Mouse (Mus musculus): Measurements from ENCODE around the gene Foxe3. TPM values are rescaled to one million over a fixed set of nuclear protein-coding genes. Genes with fewer than 3 reads are reported as not detected.

The Foxe3 gene
- total RNA-seq, 2 experiments from 2014 or later, result not detected

DNA sequence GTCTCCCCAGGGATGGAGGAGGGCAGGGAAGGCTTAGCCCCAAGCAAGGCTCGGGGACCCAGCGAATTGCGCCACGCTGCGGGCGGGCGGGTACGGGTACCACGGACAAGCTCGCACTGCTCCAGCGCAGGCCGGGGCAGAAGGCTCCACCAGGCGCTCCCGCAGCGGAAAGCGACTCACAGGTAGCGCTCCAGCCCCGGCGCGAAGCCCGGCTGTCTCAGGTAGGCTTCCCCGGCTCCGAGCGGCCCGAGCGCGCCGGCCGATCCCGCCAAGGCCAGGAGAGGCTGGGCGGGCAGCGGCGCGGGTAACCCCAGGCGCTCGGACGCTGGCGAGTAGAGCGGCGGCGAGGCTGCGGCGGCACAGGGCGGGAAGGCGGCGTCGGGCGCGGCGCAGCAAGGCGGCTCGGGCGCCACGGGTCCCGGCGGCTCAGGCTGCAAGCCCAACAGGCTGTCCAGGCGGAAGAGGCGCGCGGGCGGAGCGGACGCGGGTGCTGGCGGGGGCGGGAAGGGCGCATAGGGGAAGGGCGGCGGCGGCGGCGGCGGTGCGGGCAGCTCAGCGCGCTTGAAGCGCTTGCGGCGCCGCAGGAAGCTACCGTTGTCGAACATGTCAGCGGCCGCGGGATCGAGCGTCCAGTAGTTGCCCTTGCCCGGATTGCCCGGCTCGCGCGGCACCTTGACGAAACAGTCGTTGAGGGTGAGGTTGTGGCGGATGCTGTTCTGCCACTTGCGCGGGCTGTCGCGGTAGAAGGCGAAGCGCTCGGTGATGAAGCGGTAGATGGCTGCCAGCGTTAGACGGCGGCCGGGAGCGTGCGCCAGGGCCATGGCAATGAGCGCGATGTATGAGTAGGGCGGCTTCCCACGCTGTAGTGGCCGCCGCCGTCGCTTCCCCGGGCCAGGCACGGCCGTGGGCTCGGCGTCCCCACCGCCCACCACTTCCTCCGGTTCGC, 569 bp downstream of the Foxe3 start:
- DNase-seq (ENCODE audit: low spot score in 2 of 2), result no peak

DNA sequence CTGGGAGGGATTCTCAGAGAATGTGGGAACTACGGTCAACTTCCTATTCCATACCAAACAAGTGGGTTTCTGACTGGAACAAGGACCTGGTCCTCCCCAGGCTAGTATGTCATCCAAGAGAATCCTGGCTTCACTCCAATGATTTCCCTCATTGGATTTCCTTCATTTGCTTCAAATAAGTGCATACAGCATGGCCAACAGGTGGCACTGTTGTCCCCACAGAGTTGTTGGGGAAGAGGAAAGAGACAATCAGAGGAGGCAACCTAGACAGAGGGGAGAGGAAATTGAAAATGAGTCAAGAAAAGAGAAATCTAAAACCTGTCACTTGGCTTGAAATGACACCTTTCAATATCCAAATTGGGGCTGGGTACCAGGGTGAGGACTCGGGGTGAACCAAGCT, 8.7 kb downstream of the Foxe3 start:
- no peak for DNase-seq (ENCODE audit: low spot score in 2 of 2)

DNA sequence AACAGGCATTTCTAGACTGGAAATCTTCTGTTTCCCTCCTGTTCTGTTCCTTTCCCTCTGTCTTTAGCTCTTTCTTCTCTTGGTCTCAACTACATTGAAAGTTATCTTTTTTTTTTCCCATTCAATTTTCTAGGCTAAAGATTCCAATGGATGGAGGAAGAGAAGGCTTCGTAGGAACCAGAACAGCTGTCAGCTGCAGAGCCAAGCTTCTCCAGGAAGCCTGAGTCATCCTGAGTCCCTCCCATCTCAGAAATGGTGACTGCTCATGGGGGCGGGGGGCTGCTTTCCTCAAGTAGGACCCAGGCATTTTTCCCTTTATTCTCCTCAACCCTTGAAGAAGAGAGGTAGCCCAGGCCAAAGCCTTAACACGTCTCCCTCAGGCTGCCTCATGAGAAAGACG, 9.8 kb downstream of the Foxe3 start:
- no peak for DNase-seq (ENCODE audit: low spot score in 2 of 2)

DNA sequence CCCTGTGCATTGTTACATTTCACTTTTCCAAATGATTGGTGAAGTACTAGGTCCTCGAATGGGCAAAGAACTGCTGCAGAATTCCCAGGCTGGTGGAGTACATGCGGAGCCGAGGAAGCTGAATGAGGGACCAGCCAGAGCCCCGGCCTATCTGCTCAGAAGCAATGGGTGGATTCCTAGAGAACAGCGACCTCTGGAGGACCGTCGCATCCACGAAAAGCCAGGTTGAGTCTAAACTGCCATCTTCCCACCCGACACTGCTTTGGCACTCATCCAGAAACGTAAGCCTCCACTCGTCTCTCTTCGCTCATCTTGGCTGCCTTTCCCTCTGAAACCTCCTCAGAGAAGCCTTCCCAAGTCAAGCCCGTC, 12.2 kb downstream of the Foxe3 start:
- peak; percentile 27 to 52 for DNase-seq (ENCODE audit: low spot score in 2 of 2)

DNA sequence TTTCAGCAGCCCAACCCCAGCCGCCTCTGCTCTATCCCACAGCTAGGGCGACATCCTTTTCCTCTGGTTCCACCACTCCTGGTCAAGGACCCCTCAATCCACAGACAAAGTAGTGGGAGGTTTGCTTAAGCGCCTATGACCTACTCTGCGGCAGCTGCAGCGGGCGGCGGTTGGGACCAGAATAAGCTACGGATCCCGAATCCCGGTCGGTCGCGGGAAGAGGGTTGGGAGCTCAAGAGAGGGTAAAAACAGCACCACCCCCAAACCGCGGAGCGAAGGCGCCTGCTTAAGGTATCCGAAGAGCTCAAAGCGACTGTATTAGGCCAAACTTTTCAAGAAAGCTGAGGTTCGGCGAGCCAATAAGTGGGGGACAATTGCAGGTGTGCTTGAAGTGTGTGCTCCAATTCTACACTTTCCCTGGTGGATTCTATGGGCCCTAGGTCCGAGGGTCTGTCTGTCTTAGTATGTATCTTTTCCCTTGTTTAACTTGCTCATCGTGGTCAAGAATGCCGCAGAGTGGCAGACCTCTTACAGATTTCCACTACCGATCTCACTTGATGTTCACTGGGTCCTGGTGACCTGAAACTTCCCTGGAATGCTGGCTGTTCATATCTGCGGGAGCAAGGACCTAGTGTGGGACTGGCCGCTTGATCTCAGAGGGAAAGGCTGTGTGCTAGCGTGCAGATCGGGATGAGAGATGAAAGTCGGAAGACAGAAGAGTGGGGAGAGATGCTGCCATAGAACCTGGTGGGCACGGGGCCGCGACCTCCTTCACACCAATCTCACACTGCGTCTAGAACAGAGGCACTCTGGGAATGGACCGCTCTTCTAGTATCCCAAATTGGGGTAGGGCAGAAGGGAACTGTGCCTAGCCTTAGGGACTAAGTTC, 12.9 kb downstream of the Foxe3 start:
- DNase-seq (ENCODE audit: low spot score in 2 of 2), result no peak

DNA sequence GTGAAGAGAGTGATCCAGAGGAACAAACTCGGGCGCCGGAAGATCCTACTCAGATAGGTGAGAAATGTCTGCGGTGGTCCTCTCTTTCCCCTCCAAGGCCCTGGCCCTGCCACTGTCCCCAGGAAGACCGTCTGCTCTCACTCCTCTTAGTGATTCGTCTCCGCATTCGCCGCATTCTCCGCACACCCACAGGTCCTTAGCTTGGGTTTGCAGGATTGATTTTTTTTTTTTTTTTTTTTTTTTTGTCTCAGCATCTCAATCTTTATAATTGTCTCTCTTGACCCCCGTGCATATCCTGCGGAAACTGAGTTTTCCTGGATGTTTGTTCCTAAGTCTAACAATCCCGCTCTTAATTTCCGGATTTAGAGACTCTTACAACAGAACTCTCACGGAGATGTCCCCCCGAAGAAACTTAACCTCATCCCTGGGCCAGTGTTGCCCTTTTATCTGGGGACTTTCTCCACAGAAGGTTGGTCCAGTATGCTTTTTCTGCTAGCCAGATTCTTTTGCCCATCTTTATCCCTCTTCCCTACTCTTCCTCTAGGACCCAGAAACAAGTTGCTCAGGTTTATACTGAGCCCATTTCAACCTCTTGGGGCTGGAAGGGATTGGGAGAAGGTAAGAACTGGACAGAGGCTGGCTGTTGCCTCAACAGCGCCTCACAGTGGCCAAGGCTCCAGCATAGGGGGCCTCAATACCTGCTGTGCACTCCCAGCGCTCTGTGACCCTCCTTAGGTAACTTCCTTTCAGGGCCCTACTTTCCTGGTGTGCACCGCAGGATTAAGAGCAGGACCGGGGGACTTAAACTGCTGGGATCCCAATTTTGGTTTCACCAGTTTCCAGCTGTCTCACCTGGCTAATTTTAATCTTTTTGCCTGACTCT, 16.0 kb downstream of the Foxe3 start:
- no peak for DNase-seq (ENCODE audit: low spot score in 2 of 2)

DNA sequence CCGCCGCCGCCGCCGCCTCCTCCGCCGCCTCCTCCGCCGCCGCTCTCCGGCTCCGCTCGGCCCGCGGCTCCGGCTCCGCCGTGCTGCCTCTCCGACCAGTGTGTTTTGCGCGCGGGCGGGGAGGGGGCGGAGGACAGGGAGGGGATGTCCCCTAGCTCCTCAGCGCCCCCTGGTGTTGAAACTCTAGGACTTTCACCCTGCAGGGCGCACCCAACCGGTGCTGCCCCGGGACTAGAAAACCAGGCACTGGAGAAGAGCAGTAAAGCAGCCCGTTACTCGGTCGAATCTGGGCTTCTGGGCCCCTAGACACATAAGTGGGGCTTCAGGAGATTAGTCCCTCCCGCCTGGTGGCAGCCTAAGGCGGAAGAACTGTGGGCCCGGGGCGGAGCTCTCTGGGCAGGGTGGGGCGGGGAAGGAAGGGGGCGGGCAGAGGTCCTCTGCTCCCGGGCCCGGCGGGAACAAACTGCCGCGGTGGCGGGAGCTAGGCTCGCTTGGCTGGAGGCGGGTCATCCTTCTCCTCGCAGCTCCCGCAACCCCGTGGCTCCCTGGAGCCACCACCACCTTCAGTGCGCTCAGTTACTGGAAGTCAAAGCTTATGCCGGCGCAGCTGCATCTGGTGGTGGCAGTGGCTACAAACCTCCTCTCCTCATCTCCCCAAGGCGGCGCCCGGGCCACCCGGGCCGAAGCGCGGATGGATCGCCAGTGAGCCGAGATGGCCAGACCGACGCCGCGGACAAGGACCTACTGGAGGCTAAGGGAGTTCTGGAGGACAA, 16.8 kb downstream of the Foxe3 start, which contains the start of gene Foxd2:
Foxd2 (minus strand) TSS at position 45 of the 773 bp plus-strand sequence.
- DNase-seq (ENCODE audit: low spot score in 2 of 2), result peak; percentile 38 to 63

DNA sequence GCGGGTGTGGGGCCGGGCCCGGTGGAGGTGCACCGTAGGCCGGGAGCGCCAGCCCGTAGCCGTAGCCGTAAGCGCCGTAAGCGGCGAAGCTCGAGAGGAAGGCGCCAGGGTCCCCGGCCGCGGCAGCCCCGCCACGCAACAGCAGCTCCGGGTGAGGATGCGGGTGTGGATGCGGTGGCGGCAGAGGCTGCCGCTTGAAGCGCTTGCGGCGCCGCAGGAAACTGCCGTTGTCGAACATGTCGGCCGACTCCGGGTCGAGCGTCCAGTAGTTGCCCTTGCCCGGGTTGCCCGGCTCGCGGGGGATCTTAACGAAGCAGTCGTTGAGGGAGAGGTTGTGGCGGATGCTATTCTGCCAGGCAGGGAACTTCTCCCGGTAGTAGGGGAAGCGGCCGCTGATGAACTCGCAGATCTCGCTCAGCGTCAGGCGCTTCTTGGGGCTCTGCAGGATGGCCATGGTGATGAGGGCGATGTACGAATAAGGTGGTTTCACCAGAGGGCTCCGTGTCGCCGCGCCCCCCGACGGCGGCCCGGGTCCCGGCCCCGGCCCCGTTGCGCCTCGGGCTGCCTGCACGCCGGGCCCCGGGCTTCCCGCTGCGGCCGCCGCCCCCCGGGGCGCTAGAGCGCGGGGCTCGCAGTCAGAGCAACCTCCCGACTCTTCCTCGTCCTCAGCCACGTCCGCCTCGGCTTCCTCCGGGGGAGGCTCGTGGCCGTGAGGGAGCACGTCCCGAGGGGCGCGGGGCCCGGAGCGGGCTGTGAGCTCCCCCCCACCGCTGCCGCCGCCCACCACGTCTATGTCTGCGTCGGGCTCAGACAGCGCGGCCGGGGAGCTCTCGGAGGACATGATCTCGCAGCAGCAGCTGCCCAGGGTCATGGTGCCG, 17.6 kb downstream of the Foxe3 start:
- DNase-seq (ENCODE audit: low spot score in 2 of 2), result no peak

DNA sequence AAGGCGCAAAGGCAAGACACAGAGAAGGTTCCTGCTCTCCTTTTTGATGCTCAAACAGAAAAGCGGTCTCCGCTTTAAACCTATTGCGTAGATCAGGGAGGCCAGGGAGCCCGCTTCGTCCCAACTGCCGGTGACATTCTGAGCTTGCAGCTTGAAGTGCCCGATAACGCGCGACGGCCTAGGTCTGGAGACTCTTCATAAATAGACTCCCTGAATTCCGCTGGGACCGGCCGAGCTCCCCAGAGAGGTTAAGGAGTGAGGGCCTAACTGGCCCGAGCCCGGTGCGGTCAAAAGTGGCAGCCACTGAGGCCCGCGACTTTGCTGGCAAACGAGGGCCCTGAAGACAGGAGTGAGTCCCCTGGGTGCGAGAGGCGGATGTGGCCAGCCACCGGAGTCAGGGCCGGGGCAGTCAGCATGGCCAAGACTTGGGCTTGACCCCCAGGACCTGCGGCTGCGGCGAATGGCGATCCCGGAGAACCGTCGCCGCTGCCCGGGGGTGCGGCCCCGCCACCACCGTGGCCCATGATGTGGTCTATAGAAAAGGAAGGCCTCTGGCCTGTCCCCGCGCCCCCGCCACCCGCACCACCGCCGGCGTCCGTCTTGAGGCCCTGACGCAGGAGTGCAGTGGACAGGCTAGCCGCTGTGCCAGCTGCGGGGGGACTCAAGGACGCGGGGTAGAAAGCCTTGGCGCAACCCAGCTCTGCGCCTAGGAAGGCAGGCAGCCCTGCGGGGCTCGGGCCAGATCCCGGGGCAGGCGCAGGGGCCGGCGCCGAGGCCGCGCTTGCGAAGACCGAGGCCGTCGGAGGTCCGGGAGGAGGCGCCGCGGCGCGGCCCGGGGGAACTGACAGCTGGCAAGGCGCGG, 18.5 kb downstream of the Foxe3 start:
- no peak for DNase-seq (ENCODE audit: low spot score in 2 of 2)

DNA sequence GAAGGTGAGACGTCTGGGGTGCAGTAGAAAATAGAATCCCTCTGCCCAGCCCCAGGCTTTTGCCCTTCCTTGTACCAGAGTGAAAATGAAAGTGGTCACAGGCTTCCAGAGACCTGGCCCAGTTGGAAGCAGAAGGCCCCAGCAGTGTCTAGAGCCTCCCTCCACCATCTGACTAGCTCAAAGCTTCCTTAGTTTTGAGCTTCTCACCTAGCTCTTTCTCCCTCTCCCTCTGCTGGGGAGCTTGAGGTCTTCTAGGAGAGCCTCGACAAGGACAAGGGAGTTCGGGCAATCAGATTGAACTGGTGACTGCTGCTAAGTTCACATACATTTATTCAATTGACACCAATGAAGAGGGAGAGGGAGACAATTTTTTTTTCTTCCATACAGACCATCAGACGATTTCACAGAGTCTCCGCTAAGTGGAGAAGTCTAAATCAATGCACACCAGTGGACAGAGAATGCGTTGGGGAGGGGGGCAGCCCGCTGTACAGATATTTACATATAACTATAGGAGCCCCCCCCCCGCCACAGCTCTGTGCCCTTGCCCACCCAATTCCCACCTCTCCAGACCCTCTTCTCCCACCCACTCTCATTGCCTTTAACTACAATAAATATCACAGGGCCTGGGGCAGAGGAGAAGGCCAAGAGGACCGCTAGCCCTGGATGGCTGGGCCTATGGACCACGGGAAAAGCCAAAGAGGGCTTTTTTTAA, 19.7 kb downstream of the Foxe3 start:
- DNase-seq (ENCODE audit: low spot score in 2 of 2), result no peak

DNA sequence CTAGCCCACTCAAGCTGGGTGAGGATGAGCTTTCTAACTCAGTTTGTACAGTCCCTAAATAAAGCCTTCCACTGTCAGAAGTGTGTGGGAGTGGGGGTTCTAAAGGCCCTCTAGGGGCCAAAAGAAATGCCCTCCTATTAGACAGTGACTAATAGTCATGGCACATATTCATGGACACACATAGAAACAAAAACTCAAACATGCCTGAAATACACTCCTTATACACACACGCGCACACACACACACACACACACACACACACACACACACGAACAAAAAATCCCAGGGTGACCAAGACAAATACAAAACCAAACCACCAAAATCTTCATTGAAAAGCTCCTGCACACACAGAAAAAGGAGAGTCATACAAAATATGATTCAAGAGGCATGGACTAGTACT, 20.3 kb downstream of the Foxe3 start:
- no peak for DNase-seq (ENCODE audit: low spot score in 2 of 2)

DNA sequence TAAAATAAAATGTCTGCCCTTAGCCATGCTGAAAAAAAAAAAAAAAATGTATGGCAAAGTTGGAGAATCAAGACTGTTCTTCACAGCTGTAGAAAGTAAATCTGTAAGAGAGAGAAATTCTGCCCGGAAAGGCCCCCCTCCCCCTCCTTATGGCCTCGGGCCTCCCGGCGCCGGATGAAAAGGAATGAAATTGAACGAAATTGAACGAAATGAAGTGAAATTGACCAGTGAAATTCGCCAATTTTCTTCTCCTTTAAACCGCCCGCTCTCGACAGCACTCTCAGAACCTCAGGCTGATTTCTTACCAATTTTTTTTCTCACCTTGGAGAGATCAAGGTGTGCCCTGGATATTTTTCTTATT, 22.4 kb downstream of the Foxe3 start:
- no peak for DNase-seq (ENCODE audit: low spot score in 2 of 2)

DNA sequence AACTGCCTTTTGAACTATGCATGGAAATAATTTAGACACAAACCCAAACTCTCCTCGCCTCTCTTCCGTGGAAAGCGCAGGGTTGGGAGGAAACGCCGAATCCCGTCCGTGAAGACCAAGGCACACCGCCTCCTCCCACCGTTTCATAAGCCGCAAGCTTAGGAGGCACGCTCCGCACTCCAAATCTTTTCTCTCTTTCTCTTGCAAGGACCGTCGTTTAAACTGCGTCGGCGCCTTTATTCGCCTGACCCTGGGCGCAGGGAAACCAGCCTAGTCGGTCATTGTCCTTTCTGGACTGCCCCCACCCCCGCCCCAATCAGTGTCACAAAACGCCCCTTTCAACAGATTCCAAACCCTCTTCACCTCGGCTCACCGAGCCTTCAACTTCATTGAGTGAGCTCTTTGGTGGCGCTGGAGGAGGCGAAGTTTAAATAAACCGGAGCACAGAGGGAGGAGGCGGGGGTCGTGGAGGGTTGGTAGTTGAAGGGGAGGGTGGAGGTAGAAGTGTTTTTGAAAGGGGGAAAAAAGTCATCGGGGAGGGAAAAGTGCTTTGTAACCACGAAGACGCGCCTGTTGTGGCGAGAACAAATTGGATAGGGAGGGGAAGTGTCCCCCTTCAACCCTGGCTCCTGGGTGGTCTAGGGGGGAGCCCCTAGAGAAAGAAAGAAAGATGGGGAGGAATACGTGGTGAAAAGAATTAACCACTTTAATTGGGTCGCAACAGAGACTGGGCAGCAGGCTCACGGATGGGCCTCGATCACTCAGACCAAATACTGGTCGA, 23.0 kb downstream of the Foxe3 start:
- DNase-seq (ENCODE audit: low spot score in 2 of 2), result no peak

DNA sequence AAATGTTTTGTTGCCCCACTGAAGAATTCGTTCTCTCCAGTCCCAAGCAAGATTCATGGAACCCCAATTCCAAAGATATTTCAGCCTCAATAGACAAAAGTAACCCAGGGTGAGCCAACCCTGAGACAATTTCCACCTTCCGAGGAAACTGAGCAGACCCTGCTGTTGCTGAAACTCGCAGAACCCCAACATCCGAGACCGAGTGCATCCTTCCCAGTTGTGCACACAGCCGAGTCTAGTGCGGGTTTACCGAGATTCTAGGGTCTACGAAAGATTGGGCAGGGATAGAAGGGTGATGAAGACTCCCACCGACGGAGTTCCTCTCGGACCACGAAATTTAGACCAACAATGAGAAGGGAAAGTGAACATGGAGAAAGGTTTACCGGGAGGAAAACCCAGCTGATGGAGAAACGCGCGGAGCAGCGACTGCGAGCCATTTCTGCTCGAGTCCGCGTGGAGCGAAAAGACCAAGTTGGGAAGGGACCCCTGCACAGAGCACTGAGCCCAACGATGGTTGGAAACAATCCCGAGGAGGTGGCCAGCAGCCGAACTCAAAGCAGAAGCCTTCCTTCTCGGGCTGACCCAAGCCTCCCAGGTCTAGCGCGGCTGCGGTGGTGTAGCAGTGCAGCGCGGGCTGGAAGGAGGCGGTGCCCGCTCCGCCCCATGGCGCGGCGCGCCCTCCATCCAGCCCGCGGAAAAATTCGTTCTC, 24.0 kb downstream of the Foxe3 start:
- no peak for DNase-seq (ENCODE audit: low spot score in 2 of 2)

DNA sequence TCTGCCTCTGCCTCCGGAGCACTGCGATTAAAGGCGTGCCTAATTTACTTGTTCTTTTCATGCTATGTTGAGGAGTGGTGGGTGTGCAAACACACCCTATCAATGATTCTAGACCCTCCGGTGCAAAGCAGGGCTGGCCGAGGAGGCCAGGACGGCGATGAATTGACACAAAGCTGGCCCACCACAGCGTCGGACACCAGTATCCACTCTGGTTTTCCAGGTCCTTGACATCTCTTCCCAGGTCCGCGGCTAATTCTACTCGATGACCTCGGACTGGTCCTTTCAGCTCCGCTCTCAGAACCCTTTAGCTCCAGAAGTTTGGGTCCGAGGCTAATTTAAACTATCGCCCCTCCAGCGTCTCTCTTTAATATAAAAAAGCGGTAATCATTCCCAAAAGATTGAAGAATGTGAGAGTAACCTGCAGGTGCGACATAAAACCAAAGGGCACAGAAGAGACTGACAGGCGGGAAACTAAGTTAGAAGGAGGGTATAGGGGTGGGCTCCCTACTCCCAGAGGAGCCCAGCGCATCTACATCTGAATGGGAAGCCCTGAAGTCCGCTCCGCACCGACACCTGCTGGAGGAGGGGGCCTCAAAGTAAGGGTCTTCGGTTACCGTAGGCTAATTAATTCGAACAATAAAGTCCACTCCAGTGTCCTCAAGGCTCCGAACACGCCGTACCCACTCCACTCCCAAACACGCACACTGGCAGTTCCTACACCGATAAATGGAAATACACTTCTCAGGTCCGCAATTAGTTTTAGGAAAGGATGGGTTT, 24.8 kb downstream of the Foxe3 start:
- no peak for DNase-seq (ENCODE audit: low spot score in 2 of 2)

DNA sequence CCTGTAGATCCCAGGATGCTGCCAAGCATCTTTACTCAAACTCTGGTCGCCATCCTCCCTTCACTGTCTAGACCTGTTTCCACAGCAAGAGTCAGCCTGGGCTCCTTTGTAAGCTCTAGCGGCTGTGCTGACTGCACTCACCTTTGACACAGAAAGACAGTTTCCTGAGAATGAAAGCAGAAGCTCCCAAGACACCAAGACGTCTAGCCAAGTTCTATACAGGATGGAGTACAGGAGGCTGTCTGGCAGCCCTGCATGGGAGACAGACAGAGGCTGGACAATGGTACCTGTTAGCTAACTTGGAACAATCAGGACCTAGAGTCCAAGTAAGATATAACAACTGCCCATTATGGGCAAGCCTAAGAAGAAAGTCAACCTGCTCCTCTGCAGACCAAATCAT, 25.9 kb downstream of the Foxe3 start:
- DNase-seq (ENCODE audit: low spot score in 2 of 2), result no peak

All from left cerebral cortex, adult 18-20 months (tissue).